Mouse (Mus musculus) hindbrain, embryonic 12.5 days (tissue): ENCODE results near the gene Fezf2. TPM values are rescaled to one million over a fixed set of nuclear protein-coding genes. Genes with fewer than 3 reads are reported as not detected.
A peak's percentile ranks its signal among the peaks of the same experiment; 100 is the strongest.

Experiments
- ATAC-seq: fragments of 200-750 bp; cut with Nextera tagmentation; 2 replicates; pipeline ENCODE4 v1.8.0; 2017; ENCODE audit warnings: moderate TSS enrichment; ENCODE audit not compliant: low FRiP score
- H3K27ac ChIP-seq: fragments of 300-500 bp; sonication (generic); 2 replicates; pipeline ENCODE4 v1.5.1; 2016; ENCODE audit warnings: mild to moderate bottlenecking
- H3K27me3 ChIP-seq: fragments of 300-500 bp; sonication (generic); 2 replicates; pipeline ENCODE4 v1.6.1; 2016; ENCODE audit warnings: mild to moderate bottlenecking
- H3K36me3 ChIP-seq: fragments of 300-500 bp; sonication (generic); 2 replicates; pipeline ENCODE4 v1.6.1; 2016; ENCODE audit warnings: mild to moderate bottlenecking
- H3K4me1 ChIP-seq: fragments of 300-500 bp; sonication (generic); 2 replicates; pipeline ENCODE4 v1.6.1; 2016
- H3K4me2 ChIP-seq: fragments of 300-500 bp; sonication (generic); replicated peaks from 2 replicates; pipeline ENCODE4 v1.6.1; 2016; ENCODE audit warnings: mild to moderate bottlenecking
- H3K4me3 ChIP-seq: fragments of 300-500 bp; sonication (generic); 2 replicates; pipeline ENCODE4 v1.5.1; 2016; ENCODE audit warnings: mild to moderate bottlenecking
- H3K9ac ChIP-seq: fragments of 300-500 bp; sonication (generic); 2 replicates; pipeline ENCODE4 v1.6.1; 2016; ENCODE audit warnings: mild to moderate bottlenecking, moderate library complexity
- H3K9me3 ChIP-seq: fragments of 300-500 bp; sonication (generic); replicated peaks from 2 replicates; pipeline ENCODE4 v1.6.1; 2016; ENCODE audit warnings: mild to moderate bottlenecking
- WGBS: fragments of 180-500 bp; shearing (Covaris S2); methylation state at CpG from one replicate; pipeline ENCODE4 v1.1.7; 2016; 5-methylcytosine and 5-hydroxymethylcytosine counted together
- polyA plus RNA-seq: library from polyadenylated mRNA; unstranded; fragments of >200 nt; fragmentation: Nextera tagmentation; extraction: Ambion mirVana; gene quantifications from 2 replicates; pipeline ENCODE4 v1.2.1, GENCODE M21; 2016

Gene Fezf2
- polyA plus RNA-seq, 1 experiment from 2014 or later = 0.63 TPM

DNA sequence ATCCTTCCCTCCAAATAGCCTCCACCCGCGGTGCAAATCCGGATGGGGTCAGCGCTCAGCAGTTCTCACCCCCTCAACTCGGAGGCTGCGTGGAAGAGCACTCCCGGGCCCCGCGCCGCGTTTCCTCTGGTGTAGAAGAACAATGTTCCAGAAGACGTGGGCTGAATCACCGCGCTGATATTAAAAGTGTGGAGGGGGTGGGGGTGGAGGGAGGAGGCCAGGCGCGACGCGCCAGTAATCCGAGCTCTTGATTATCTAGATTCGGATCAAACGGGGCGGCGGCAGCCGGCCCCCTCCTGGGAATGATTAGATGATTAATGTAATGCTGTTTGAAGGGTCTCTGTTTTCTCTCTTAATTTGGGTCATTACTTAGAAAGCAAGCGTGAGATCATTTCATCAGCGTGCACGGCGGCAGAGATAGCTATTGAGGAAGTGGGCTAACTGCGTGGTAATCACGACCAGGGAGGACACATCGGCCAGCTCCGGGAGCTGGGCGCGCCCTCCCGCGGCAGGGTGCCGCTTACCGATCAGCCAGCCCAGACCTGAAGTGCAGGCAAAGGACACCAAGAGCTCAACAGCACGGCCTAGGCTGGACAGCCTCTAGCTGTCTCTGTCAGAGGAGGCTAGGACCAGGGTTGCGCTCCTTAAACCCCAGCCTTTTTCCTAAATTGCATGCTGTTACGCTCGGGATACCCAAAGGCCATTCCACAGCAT lies 6.8 kb downstream of the Fezf2 start:
- Histone ChIP-seq H3K36me3 (no peaks in the 10 kb centered on the region), H3K9ac (no peak overlapping the region), H3K27me3 (peaks cover 96% of the 10 kb centered on the region), H3K4me3 (no peak overlapping the region), H3K4me2 (0 out of 2 replicates have a peak overlapping the region, but pooled peaks have one; percentile 1), H3K4me1 (peaks cover 28% of the 10 kb centered on the region), H3K9me3 (no peaks in the 10 kb centered on the region), H3K27ac (no peak overlapping the region)
- peak; percentile 33; the same call in 1 of the 2 replicates for ATAC-seq
- under 1% methylated on average over 42 of the region's 42 CpGs for WGBS

DNA sequence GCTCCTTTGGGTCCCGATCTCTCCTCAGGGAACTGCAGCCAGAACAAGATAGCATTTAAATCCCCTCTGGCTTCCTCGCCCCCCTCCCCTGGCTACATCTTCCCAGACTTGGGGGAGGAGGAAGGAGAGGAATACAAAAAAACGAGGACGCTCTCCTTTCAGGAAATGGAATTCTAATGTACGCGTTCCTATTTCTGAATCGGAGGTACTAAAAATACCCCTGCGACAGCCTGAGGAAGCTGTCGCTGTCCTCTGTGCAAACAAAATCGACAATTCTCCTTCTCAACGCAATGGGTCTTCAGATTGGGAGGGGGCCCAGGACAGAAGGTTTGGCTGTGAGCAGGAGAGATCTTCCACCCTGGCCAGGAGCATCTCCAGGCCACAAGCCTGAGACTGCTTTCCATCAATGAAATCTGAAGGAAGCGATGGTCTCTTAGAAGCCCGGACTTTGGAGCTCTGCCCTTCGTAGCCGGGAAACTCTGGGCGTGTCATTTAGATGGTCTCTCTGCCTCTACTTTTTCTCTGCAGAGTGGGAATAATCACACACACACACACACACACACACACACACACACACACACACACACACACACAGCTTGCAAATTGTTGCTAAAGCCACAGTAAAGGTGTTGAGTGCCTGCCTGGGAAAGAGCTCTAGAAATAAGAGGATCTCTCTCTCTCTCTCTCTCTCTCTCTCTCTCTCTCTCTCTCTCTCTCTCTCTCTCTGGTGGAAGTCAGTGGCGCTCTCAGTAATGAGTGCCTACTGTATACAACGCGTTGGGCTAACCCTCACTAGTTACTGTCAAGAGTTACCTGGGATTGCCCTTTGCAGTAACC lies 7.5 kb downstream of the Fezf2 start:
- H3K9me3 ChIP-seq = no peaks in the 10 kb centered on the region
- H3K27ac ChIP-seq = no peak overlapping the region
- peaks cover 21% of the 10 kb centered on the region for H3K4me1 ChIP-seq
- under 1% methylated on average over 19 of the region's 19 CpGs for WGBS
- peaks cover 96% of the 10 kb centered on the region for H3K27me3 ChIP-seq
- no peak overlapping the region for H3K4me3 ChIP-seq
- H3K9ac ChIP-seq = no peak overlapping the region
- no peaks in the 10 kb centered on the region for H3K36me3 ChIP-seq
- no peak overlapping the region for H3K4me2 ChIP-seq
- ATAC-seq = no peak

DNA sequence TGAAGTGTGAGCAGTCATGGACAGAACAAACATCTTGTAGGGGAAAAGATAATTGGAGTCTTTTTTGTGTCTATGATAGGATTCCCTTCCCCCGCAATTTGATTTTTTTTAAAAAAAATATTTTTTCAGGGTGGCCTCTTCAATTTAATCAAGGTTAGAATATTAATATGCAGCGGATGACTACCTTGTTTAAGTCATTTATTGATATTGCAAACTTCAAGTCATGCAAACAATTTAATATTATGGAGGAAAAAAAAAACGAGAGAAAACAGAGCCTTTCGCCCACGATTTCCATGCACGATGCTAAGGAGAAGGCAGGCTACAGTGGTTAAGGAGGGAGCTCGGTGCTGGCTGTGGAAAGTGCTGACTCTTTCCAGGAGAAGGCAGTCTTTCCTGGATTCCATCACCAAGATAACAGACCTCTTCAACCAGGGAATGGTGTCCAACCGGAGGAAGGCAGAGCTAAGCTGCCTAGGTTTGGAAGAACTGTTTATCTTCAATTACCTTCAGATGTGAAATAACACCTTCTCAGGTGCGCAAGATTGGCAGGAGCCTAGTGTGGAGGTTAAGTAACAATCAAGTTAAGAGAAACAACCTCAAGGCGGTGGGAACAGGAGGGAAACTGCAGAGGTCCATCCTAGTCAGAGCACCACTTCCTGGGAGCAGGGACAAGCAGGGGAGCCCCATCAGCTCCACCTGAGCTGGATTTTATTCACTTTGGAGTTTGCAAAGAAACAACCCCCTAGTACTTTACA lies 9.0 kb downstream of the Fezf2 start:
- no peaks in the 10 kb centered on the region for H3K9me3 ChIP-seq
- peaks cover 9% of the 10 kb centered on the region; the same call in 1 of the 2 replicates for H3K4me1 ChIP-seq
- H3K4me3 ChIP-seq = no peak overlapping the region
- no peaks in the 10 kb centered on the region for H3K36me3 ChIP-seq
- no peak overlapping the region for H3K27ac ChIP-seq
- 1% methylated on average over 10 of the region's 10 CpGs for WGBS
- ATAC-seq = no peak
- no peak overlapping the region for H3K4me2 ChIP-seq
- H3K27me3 ChIP-seq = peaks cover 96% of the 10 kb centered on the region
- H3K9ac ChIP-seq = no peak overlapping the region

DNA sequence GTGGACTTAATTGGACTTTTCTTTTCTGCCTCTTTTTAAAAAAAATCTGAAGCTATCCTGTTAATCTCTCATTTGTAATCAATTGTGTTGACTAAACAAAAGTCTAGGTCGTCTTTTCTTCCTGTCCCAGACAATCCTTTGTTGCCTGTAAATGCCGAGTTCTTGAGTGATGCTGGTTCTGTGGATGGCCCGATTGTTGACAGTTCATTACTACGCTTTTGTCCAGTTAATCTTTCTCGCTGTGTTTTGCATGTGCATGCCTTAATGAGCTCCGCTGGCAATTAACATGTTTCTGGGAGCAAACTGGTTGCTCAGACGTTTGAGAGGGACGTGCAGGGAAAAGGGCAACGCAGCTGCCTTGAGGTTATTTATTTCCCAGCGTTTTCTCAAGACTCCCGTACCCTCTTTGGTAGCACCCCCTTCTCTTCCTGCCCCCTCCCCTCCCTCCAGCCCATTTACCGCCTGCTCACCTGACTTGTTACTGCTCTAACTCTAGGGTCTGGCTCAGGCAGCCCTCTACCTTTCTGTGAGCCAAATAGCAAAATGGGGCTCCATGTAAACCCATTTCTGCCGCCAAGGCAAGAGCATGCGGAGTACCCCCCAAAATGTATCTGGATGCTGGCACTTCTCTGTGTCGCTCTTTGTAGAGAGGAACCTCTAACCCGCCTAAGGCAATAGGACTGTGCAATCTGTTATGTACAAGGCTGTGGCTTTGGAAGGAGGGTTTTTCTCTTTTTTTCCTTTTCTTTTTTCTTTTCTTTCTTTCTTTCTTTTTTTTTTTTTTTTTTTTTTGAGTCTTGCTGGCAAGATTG lies 9.8 kb downstream of the Fezf2 start:
- no peak overlapping the region for H3K4me2 ChIP-seq
- peak; percentile 74 for ATAC-seq
- H3K27ac ChIP-seq = no peak overlapping the region
- peaks cover 9% of the 10 kb centered on the region; the same call in 1 of the 2 replicates for H3K4me1 ChIP-seq
- H3K4me3 ChIP-seq = no peak overlapping the region
- WGBS = 1% methylated on average over 16 of the region's 16 CpGs
- no peak overlapping the region for H3K9ac ChIP-seq
- H3K36me3 ChIP-seq = no peaks in the 10 kb centered on the region
- H3K9me3 ChIP-seq = no peaks in the 10 kb centered on the region
- H3K27me3 ChIP-seq = peaks cover 96% of the 10 kb centered on the region

DNA sequence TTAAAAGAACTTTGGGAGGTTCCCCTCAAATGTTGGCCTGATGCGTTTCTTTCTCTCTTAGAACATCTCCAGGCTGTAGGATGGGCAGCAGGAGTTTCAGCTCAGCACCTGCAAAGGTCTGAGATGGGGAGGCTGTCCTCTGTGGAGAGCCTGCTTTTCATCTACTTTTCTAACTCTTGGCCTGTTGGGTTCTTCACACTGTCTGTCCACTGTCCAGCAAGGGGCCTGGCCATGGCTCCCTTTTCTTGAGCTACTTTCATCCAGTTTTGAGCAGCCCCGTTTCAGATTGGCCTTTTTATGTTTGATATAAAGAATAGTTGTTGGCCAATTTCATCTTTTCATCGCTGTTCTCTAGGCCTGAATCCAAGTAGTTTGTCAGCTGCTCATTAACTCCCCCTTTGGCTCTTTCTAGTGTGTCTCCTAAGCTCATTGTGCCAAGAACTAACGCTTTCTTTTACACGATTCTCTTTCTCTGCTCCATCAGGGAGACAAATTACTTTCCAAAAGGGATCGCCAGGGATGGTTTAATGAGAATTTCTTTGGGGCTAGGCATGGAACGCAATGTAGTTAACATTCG lies 10.5 kb downstream of the Fezf2 start:
- H3K27ac ChIP-seq = no peak overlapping the region
- no peak overlapping the region for H3K4me3 ChIP-seq
- no peak overlapping the region for H3K4me2 ChIP-seq
- 2% methylated on average over 8 of the region's 8 CpGs for WGBS
- no peaks in the 10 kb centered on the region for H3K9me3 ChIP-seq
- peaks cover 96% of the 10 kb centered on the region for H3K27me3 ChIP-seq
- peaks cover 9% of the 10 kb centered on the region; the same call in 1 of the 2 replicates for H3K4me1 ChIP-seq
- H3K9ac ChIP-seq = no peak overlapping the region
- ATAC-seq = peak; percentile 5; the same call in 1 of the 2 replicates
- H3K36me3 ChIP-seq = no peaks in the 10 kb centered on the region

DNA sequence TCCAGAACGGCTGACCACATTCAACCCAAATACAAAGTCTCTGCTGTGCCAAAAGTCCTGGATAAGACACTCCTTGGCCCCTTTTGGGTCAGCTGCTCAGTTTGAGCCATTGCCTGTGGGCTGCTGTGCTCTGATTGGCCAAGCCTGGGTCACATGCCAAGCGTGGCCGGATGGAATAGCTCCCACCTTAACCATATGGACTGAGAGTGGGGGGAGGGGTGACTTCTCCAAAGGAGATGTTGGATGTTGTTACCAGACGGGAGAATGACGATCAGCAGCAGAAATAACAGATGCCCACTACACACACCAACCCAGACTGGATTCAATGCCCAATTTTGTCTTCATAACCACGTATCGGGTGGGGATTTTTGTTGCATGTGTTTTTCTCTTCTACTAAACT lies 13.1 kb downstream of the Fezf2 start:
- Histone ChIP-seq H3K36me3 (no peaks in the 10 kb centered on the region), H3K4me1 (peaks cover 4% of the 10 kb centered on the region; the same call in 1 of the 2 replicates), H3K9me3 (no peaks in the 10 kb centered on the region), H3K4me3 (no peak overlapping the region), H3K4me2 (no peak overlapping the region), H3K27ac (no peak overlapping the region), H3K9ac (no peak overlapping the region), H3K27me3 (peaks cover 86% of the 10 kb centered on the region)
- no peak for ATAC-seq
- 46% methylated on average over 7 of the region's 7 CpGs for WGBS

DNA sequence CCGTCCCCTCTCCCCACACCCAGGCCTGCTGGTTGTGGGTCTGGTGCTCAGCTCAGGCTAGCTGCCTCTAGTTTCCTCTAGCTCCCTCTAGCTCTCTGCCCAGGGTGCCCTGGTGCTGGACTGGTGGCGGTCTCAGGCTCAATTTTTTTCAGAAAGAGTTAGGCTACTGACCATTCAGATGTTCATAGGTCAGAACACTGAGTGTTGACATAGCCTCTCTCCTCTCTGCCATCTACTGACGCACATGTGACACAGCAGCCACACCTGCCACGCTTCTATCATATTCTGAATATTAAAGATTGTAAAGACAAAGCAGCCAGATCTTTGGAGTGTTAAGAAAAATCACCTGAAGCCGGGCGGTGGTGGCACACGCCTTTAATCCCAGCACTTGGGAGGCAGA lies 14.4 kb downstream of the Fezf2 start:
- Histone ChIP-seq H3K36me3 (no peaks in the 10 kb centered on the region), H3K4me3 (no peak overlapping the region), H3K9me3 (no peaks in the 10 kb centered on the region), H3K27me3 (peaks cover 76% of the 10 kb centered on the region), H3K27ac (no peak overlapping the region), H3K9ac (no peak overlapping the region), H3K4me1 (peaks cover 4% of the 10 kb centered on the region; the same call in 1 of the 2 replicates), H3K4me2 (no peak overlapping the region)
- ATAC-seq = no peak
- WGBS = 81% methylated on average over 7 of the region's 7 CpGs

DNA sequence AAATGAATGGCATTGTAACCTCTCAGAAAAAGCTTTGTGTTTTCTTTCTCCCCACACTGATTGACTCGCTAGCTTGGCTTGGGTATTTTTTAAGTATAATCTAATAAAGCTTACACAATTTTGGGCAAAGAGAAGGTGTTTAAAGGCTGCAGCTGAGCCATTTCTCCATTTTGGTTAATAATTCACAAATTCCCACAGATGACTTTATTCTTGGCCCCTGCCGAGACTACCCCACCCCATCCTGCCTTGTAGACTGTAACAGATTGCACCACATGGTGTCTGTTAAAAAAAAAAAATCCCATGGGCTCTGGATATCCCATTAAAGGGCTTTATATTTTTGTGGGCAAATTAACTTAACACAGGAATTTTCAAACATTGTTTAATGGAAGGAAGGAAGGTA lies 44.9 kb downstream of the Fezf2 start:
- no peak overlapping the region for H3K4me3 ChIP-seq
- H3K4me2 ChIP-seq = no peak overlapping the region
- H3K36me3 ChIP-seq = 0 out of 2 replicates have a peak, but pooled peaks cover 3% of the 10 kb centered on the region
- no peak overlapping the region for H3K9ac ChIP-seq
- H3K4me1 ChIP-seq = no peaks in the 10 kb centered on the region
- H3K9me3 ChIP-seq = no peaks in the 10 kb centered on the region
- WGBS = 55% methylated on average over 2 of the region's 2 CpGs
- H3K27me3 ChIP-seq = no peaks in the 10 kb centered on the region
- no peak overlapping the region for H3K27ac ChIP-seq
- no peak for ATAC-seq

DNA sequence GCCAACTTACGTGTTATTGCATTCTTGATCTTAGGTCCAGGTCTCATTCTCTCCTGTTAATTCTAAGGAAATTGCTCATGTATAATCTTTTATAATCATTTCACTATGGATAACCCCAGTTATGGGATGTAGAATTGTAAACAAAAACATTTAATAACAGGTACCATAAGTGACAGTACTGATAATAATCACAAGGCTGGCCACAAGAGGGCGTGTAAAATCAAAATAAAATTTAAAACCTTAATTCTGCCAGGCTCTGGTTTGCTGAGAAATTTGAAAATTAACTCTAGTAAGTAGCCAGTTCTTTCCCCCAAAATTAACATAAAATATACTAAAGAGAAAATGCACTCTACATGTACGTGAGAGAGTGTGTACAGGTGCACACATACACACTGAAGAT lies 47.3 kb downstream of the Fezf2 start:
- 69% methylated on average over 3 of the region's 3 CpGs for WGBS
- H3K27me3 ChIP-seq = no peaks in the 10 kb centered on the region; the same call in 1 of the 2 replicates
- no peak for ATAC-seq
- H3K36me3 ChIP-seq = 0 out of 2 replicates have a peak, but pooled peaks cover 3% of the 10 kb centered on the region
- H3K9ac ChIP-seq = no peak overlapping the region
- no peak overlapping the region for H3K4me2 ChIP-seq
- H3K9me3 ChIP-seq = no peaks in the 10 kb centered on the region
- H3K4me1 ChIP-seq = no peaks in the 10 kb centered on the region
- H3K4me3 ChIP-seq = no peak overlapping the region
- no peak overlapping the region for H3K27ac ChIP-seq

DNA sequence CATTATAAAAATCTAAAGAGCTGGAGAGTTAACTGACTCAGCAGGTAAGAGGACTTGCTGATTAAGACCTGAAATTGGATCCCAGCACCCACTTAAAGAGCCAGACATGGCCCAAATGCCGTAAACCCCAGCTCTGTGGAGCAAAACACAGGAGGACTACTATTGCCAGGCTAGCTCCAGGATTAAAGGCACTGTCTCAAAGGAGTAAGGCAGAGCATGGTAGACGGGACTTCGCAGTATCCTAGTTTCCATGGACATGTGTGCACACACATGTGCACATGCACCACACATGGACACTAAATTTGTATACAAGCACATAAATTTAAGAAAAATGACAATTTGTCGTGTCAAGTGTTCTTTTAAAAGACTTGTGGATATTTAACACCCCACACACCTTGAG lies 47.7 kb downstream of the Fezf2 start:
- no peaks in the 10 kb centered on the region for H3K9me3 ChIP-seq
- H3K4me1 ChIP-seq = no peaks in the 10 kb centered on the region
- H3K4me2 ChIP-seq = no peak overlapping the region
- 74% methylated on average over 4 of the region's 4 CpGs for WGBS
- H3K9ac ChIP-seq = no peak overlapping the region
- H3K27ac ChIP-seq = no peak overlapping the region
- H3K36me3 ChIP-seq = 0 out of 2 replicates have a peak, but pooled peaks cover 3% of the 10 kb centered on the region
- ATAC-seq = no peak
- H3K4me3 ChIP-seq = no peak overlapping the region
- H3K27me3 ChIP-seq = no peaks in the 10 kb centered on the region; the same call in 1 of the 2 replicates

DNA sequence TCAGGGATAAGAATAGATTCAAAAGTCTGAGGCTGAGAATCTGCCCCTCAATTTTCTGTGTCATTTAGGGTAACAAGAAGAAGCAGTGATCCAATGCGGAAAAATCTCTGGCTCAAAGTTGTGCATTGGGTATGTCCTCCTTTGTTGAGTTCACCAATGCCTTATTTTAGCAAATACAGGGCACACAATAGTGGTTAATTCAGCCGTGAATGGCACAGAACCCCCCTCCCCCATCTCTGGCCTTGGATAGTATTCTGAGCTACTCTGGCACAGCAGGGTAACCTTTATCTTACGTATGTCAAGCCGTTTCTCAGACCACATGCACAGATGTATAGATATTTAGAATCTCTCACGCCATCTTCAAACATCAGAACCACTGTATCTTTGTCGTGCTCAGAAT lies 48.3 kb downstream of the Fezf2 start:
- H3K9ac ChIP-seq = no peak overlapping the region
- ATAC-seq = no peak
- WGBS = 32% methylated on average over 6 of the region's 6 CpGs
- H3K4me3 ChIP-seq = no peak overlapping the region
- 0 out of 2 replicates have a peak, but pooled peaks cover 3% of the 10 kb centered on the region for H3K36me3 ChIP-seq
- no peaks in the 10 kb centered on the region; the same call in 1 of the 2 replicates for H3K27me3 ChIP-seq
- H3K4me2 ChIP-seq = no peak overlapping the region
- no peak overlapping the region for H3K27ac ChIP-seq
- no peaks in the 10 kb centered on the region for H3K9me3 ChIP-seq
- H3K4me1 ChIP-seq = no peaks in the 10 kb centered on the region
